Mouse (Mus musculus): ENCODE measurements around the gene Magea8. TPM values are rescaled to one million over a fixed set of nuclear protein-coding genes. Genes with fewer than 3 reads are reported as not detected.
"Not testable (repeated sequence)": the region's sequence is repeated elsewhere in the genome, so short reads cannot be mapped to it uniquely, and the experiment has no call there.

Gene Magea8
- polyA plus RNA-seq (2015; fragmentation: Nextera tagmentation; extraction: Ambion mirVana): not detected in 2 replicates

DNA sequence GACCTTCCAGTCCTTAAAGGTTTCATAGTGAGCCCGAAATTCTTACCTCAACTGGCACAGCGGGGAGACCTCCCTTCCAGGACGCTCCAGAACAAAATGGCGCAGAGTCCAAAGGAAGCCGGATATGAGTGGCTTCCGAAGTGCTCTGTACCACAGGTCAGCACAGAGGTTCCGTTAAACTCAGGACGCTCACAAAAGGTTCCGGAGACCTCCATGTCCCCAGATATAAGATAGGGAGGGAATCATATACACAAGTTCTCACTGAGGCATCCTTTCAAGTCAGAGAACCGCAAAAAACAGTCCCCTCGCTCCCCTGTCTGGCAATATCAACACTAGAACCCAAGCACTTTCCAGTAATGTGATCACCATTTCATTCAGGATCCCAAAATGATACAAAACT, at the start of gene Magea8:
TSS of gene Magea8 (minus strand) at position 101 of the 400 bp plus-strand sequence.
- not testable (repeated sequence) for H3K4me1 ChIP-seq (replicated peaks); H3K4me2 ChIP-seq; H3K27me3 ChIP-seq; H3K27ac ChIP-seq; H3K36me3 ChIP-seq; H3K9ac ChIP-seq; ATAC-seq (replicated peaks; ENCODE audit: insufficient number of reproducible peaks, insufficient read depth, low FRiP score, low read depth); H3K4me3 ChIP-seq; H3K9me3 ChIP-seq (replicated peaks)
- 78% methylated on average over 11 of the region's 11 CpGs for WGBS

DNA sequence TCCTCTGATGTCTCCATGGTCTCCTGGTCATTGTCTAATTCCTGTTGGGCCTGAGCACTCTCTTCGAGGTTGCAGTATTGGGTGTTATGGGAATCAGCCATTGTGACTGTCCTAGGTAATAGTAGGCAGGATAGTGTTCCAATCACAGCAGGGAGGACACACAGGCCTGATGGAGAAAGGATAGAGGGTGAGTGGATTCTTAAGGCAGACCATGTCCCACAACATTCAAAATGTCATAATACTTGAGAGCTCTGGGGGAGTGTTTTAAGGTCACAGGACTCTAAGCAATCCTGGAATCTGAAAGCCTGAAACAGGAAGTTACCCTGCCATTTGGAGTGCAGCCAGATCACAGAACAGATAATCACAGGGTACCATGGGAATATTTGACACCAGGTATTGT, 46.2 kb downstream of the Magea8 start, which contains the start of gene Magea3:
TSS of gene Magea3 (minus strand) at position 101 of the 400 bp plus-strand sequence.
- not testable (repeated sequence) for H3K9me3 ChIP-seq (replicated peaks); H3K36me3 ChIP-seq; H3K27me3 ChIP-seq; H3K27ac ChIP-seq; H3K4me1 ChIP-seq (replicated peaks); ATAC-seq (replicated peaks; ENCODE audit: insufficient number of reproducible peaks, insufficient read depth, low FRiP score, low read depth); H3K9ac ChIP-seq; H3K4me3 ChIP-seq; H3K4me2 ChIP-seq
- 61% methylated on average over 1 of the region's 1 CpGs for WGBS

DNA sequence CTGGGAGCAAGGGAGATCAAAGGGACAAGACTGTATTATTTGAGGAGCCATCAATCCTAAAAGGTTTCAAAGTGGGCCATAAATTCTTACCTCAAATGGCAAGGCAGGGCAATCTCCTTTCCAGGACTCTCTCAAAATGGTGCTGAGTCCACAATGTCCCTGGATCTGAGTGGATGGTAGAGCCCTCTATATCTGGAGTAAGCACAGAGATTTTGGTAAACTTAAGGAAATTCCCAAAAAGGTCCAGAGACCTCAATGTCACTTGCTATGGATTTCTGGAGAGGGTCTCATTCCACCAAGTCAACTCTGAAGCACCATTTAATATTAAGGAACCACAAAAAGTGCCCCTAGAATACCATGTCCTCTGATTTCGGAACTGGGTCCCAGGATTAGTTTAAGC, 59.8 kb downstream of the Magea8 start, which contains the start of gene Magea6:
TSS of gene Magea6 (minus strand) at position 101 of the 400 bp plus-strand sequence.
- WGBS: 44% methylated on average over 1 of the region's 1 CpGs
- not testable (repeated sequence) for H3K4me2 ChIP-seq; H3K27me3 ChIP-seq; H3K4me1 ChIP-seq (replicated peaks); H3K4me3 ChIP-seq; H3K27ac ChIP-seq; H3K36me3 ChIP-seq; H3K9ac ChIP-seq; ATAC-seq (replicated peaks; ENCODE audit: insufficient number of reproducible peaks, insufficient read depth, low FRiP score, low read depth); H3K9me3 ChIP-seq (replicated peaks)

Other genes with a start within 250 kb of the Magea8 start
- not detected in 2 replicates for gene Cldn34b1, start 105.6 kb downstream of the Magea8 start, polyA plus RNA-seq (2015; fragmentation: Nextera tagmentation; extraction: Ambion mirVana)
- gene Magea6, start 59.9 kb downstream of the Magea8 start, polyA plus RNA-seq (2015; fragmentation: Nextera tagmentation; extraction: Ambion mirVana): not detected in 2 replicates
- gene Magea3, start 46.3 kb downstream of the Magea8 start, polyA plus RNA-seq (2015; fragmentation: Nextera tagmentation; extraction: Ambion mirVana): not detected in 2 replicates
- gene Magea5, start 67.3 kb upstream of the Magea8 start, polyA plus RNA-seq (2015; fragmentation: Nextera tagmentation; extraction: Ambion mirVana): not detected in 2 replicates
- not detected in 2 replicates for gene Magea1, start 93.9 kb upstream of the Magea8 start, polyA plus RNA-seq (2015; fragmentation: Nextera tagmentation; extraction: Ambion mirVana)
- not detected in 2 replicates for gene Magea2, start 97.8 kb upstream of the Magea8 start, polyA plus RNA-seq (2015; fragmentation: Nextera tagmentation; extraction: Ambion mirVana)
- not detected in 2 replicates for gene Cldn34b2, start 132.6 kb upstream of the Magea8 start, polyA plus RNA-seq (2015; fragmentation: Nextera tagmentation; extraction: Ambion mirVana)
- 115 and 121 TPM in 2 replicates for gene Sat1, start 220.6 kb upstream of the Magea8 start, polyA plus RNA-seq (2015; fragmentation: Nextera tagmentation; extraction: Ambion mirVana)

All from heart, embryonic 15.5 days (tissue).